Mouse (Mus musculus) urinary bladder, postnatal 10 days (tissue): ENCODE data around the gene Fbxw25.
"Not testable (repeated sequence)": the region's sequence is repeated elsewhere in the genome, so short reads cannot be mapped to it uniquely, and the experiment has no call there.

Source experiments
- DNase-seq: peaks from one replicate; pipeline ENCODE4 v3.0.0; 2022; ENCODE audit warnings: low spot score

The Fbxw25 gene

DNA sequence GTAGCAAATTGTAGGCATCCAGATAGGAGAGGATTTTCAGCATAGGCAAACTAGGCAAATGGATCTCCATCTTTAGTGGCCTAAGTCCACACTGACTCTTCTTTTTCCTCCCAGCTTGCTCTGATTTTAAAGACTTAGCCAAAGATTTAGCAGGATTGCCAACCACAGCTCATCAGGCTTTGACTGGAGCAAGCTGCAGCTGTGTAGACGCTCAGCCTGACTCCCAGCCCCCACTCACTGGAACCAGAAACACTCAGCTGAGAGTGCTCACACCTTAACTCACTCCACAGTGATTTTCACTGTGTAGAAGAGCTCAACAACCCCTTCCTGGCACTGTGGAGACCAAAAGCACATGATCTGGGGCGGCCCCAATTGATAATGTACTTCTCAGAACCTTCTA, at the start of gene Fbxw25:
TSS of gene Fbxw25 (minus strand) at position 101 of the 400 bp plus-strand sequence.
- DNase-seq = not testable (repeated sequence)

DNA sequence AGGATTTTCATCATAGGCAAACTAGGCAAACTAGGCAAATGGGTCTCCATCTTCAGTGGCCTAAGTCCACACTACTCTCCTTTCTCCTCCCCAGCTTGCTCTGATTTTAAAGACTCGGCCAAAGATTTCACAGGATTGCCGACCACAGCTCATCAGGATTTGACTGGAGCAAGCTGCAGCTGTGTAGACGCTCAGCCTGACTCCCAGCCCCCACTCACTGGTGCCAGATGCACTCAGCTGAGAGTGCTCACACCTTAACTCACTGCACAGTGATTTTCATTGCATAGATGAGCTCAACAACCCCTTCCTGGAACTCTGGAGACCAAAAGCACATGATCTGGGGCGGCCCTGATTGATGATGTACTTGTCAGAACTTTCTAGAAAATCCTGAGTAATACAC, 38.1 kb upstream of the Fbxw25 start, which contains the start of gene Fbxw18:
TSS of gene Fbxw18 (minus strand) at position 101 of the 400 bp plus-strand sequence.
- DNase-seq = not testable (repeated sequence)

DNA sequence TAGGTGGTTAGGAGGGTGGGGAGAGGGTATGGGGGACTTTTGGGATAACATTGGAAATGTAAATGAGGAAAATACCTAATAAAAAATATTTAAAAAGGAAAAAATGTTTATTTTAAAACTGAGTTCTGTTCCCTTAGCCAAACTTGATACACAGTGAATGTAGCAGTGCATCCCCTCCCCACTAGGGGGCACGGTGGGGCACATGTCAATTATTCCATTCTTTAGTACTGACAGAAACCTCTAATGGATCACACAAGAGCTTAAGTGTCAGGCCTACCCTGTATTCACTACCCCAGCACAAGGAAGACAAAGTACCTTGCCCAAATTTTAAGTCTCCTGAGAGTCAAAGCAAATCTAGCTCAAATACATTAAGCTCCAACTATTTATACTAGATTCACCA, 20.8 kb upstream of the Fbxw25 start:
- no peak for DNase-seq

DNA sequence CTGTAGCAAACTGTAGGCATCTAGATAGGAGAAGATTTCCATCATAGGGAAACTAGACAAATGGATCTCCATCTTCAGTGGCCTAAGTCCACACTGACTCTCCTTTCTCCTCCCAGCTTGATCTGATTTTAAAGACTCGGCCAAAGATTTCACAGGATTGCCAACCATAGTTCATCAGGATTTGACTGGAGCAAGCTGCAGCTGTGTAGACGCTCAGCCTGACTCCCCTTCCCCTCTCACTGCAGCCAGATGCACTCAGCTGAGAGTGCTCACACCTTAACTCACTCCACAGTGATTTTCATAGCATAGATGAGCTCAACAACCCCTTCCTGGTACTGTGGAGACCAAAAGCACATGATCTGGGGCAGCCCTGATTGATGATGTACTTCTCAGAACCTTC, 38.5 kb downstream of the Fbxw25 start, which contains the start of gene Fbxw24:
TSS of gene Fbxw24 (minus strand) at position 101 of the 400 bp plus-strand sequence.
- not testable (repeated sequence) for DNase-seq

DNA sequence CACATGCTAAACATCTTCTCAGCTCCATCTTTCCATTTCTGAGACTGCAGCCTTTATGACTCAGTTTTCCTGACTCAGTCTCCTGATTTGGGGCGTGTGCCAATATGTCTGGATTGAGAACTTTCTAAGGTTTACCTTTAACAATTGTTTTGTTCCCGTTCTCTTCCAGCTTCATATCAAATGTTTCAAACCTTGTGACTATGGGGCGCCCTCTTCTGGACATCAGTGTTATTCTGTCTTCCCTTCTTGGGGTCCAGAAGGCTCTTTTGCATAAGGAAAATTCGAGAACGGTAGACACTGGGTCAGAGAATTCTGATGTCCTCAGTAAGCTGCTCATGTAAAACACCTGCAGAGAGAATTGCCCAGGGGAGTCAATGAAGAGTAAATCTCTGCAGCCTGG, 57.6 kb downstream of the Fbxw25 start:
- not testable (repeated sequence) for DNase-seq

DNA sequence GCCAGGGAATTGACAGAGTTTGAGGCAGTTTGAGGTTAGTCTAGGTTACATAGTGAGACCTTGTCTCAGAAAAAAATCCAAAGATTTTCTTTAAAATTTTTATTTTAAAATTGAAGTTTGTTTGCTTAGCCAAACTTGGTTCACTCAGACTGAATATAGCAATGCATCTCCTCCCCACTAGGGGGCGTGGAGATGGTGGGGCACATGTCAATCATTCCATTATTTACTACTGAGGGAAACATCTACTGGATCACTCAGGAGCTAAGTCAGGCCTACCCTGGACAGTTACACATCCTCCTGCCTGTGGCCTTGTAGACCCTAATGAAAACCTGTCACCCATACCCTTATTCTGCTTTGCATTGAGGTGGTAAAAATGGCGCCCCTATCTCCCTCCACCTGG, 62.3 kb downstream of the Fbxw25 start:
- not testable (repeated sequence) for DNase-seq

DNA sequence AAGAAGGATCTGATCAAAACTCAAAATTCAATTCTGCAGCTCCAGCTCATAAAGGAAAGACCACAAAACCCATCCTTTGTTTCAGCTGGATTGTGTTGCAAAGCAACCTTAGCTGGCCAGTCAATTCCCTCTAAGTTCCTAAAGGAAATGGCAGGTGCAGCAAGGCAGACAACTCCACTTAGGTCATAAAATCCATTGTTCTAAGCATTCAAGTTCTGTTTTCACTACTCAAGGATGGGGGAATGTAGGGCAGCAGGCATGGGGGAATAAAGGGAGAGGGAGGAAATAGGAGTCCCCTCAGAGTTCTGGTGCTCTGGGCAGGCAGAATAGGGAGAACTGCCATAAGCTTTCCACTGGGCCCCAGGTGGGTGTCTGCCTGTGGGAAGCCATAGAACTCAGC, 67.2 kb downstream of the Fbxw25 start:
- no peak for DNase-seq
